Mouse (Mus musculus) left cerebral cortex, adult 18-20 months (tissue): ENCODE results near the gene Cav2. TPM values are rescaled to one million over a fixed set of nuclear protein-coding genes. Genes with fewer than 3 reads are reported as not detected.

Experiments
- DNase-seq, 2 experiments: peaks; one replicate each; pipeline ENCODE4 v3.0.0; 2021 to 2022; ENCODE audit warnings: low spot score in 2 of 2, mixed read lengths in 1 of 2
- total RNA-seq, 2 experiments: library from RNA; stranded (reverse); gene quantifications; 2 replicates each; pipeline ENCODE4 v1.2.3; 2021

Gene Cav2
- total RNA-seq, 2 experiments from 2014 or later, result 32.2 to 36.7 TPM

- DNase-seq, result no peak
Measured at GRCm38 (mm10) chr6:17308661-17309060, 27.7 kb downstream of the Cav2 start.

GRCm38 (mm10) chr6:17309260-17309659, 28.3 kb downstream of the Cav2 start:
- DNase-seq, result no peak

GRCm38 (mm10) chr6:17314241-17314640, 33.3 kb downstream of the Cav2 start:
- no peak for DNase-seq

- DNase-seq, result no peak
Measured at GRCm38 (mm10) chr6:17314659-17315616, 34.0 kb downstream of the Cav2 start.

- DNase-seq, result no peak
Measured at GRCm38 (mm10) chr6:17316294-17317166, 35.5 kb downstream of the Cav2 start.

- DNase-seq, result no peak
Measured at GRCm38 (mm10) chr6:17317167-17317524, 36.2 kb downstream of the Cav2 start.

- DNase-seq, result no peak
Measured at GRCm38 (mm10) chr6:17317944-17318343, 37.0 kb downstream of the Cav2 start.

- no peak for DNase-seq
Measured at GRCm38 (mm10) chr6:17321976-17322375, 41.0 kb downstream of the Cav2 start.

- DNase-seq, result no peak
Measured at GRCm38 (mm10) chr6:17327216-17327615, 46.2 kb downstream of the Cav2 start.

GRCm38 (mm10) chr6:17329801-17330200, 48.8 kb downstream of the Cav2 start:
- no peak for DNase-seq

- DNase-seq, result no peak
Measured at GRCm38 (mm10) chr6:17337724-17338123, 56.7 kb downstream of the Cav2 start.

Other genes with a start within 250 kb of the Cav2 start
- gene Tes, start 216.0 kb upstream of the Cav2 start, total RNA-seq, result 1 to 10 TPM; 3.8 to 4.3 TPM
- gene Cav1, start 25.1 kb downstream of the Cav2 start, total RNA-seq, result 10 to 100 TPM; 17.4 to 19.3 TPM
- gene Met, start 182.6 kb downstream of the Cav2 start, total RNA-seq, result 1 to 10 TPM; 4.1 TPM